Mouse (Mus musculus): Measurements from ENCODE around the gene BC035044. TPM values are rescaled to one million over a fixed set of nuclear protein-coding genes. Genes with fewer than 3 reads are reported as not detected.
"Not testable (repeated sequence)": the region's sequence is repeated elsewhere in the genome, so short reads cannot be mapped to it uniquely, and the experiment has no call there.

BC035044 gene
- polyA plus RNA-seq, 1 experiment from 2014 or later, result 11.9 TPM

- Histone ChIP-seq H3K27ac (ENCODE audit: low read depth) (no peak overlapping the region), H3K27me3 (ENCODE audit: insufficient read depth, low read length) (no peaks in the 10 kb centered on the region), H3K4me2 (ENCODE audit: low read depth, low read length) (peak overlapping the region; percentile 76), H3K36me3 (replicated peaks; ENCODE audit: insufficient read depth, low read length) (no peaks in the 10 kb centered on the region), H3K4me1 (ENCODE audit: insufficient read depth) (peaks cover 6% of the 10 kb centered on the region), H3K9me3 (ENCODE audit: low read length) (no peaks in the 10 kb centered on the region), H3K4me3 (ENCODE audit: low read depth, low read length) (peak overlapping the region; percentile 45), H3K9ac (replicated peaks) (peak overlapping the region; percentile 50; the same call in 1 of the 2 replicates)
- WGBS (ENCODE audit: insufficient replicate concordance), result 7% methylated on average over 26 of the region's 26 CpGs
- TF ChIP-seq EP300 (IDR thresholded peaks at IDR 0.05; ENCODE audit: low read depth) (peak; percentile 41; the same call in 1 of the 2 replicates), CTCF (IDR thresholded peaks at IDR 0.05; ENCODE audit: low read depth) (peak; percentile 100)
- ATAC-seq, result peak; percentile 86
- DNase-seq, result peak; percentile 97
Measured at GRCm38 (mm10) chr6:128802999-128803857, 87.7 kb downstream of the BC035044 start.

GRCm38 (mm10) chr6:128802557-128802956 is 88.4 kb downstream of the BC035044 start:
- ATAC-seq (peak; percentile 10), DNase-seq (no peak)
- H3K4me2 ChIP-seq (ENCODE audit: low read depth, low read length), result peak overlapping the region; percentile 76
- peak overlapping the region; percentile 50; the same call in 1 of the 2 replicates for H3K9ac ChIP-seq (replicated peaks)
- H3K9me3 ChIP-seq (ENCODE audit: low read length), result no peaks in the 10 kb centered on the region
- H3K27ac ChIP-seq (ENCODE audit: low read depth), result no peak overlapping the region
- no peaks in the 10 kb centered on the region for H3K36me3 ChIP-seq (replicated peaks; ENCODE audit: insufficient read depth, low read length)
- H3K4me1 ChIP-seq (ENCODE audit: insufficient read depth), result peaks cover 13% of the 10 kb centered on the region
- 18% methylated on average over 10 of the region's 10 CpGs for WGBS (ENCODE audit: insufficient replicate concordance)
- peak overlapping the region; percentile 45 for H3K4me3 ChIP-seq (ENCODE audit: low read depth, low read length)
- no peaks in the 10 kb centered on the region for H3K27me3 ChIP-seq (ENCODE audit: insufficient read depth, low read length)
- TF ChIP-seq CTCF (IDR thresholded peaks at IDR 0.05; ENCODE audit: low read depth), result no peak
- TF ChIP-seq EP300 (IDR thresholded peaks at IDR 0.05; ENCODE audit: low read depth), result no peak

- H3K4me3 ChIP-seq (ENCODE audit: low read depth, low read length); H3K4me2 ChIP-seq (ENCODE audit: low read depth, low read length); H3K27ac ChIP-seq (ENCODE audit: low read depth); ATAC-seq; H3K9ac ChIP-seq (replicated peaks); H3K9me3 ChIP-seq (ENCODE audit: low read length); DNase-seq; H3K36me3 ChIP-seq (replicated peaks; ENCODE audit: insufficient read depth, low read length); H3K27me3 ChIP-seq (ENCODE audit: insufficient read depth, low read length): not testable (repeated sequence)
- WGBS (ENCODE audit: insufficient replicate concordance), result 79% methylated on average over 5 of the region's 5 CpGs
- H3K4me1 ChIP-seq (ENCODE audit: insufficient read depth), result peaks cover 15% of the 10 kb centered on the region
Measured at GRCm38 (mm10) chr6:128800696-128801095, 90.2 kb downstream of the BC035044 start.

GRCm38 (mm10) chr6:128799896-128800270 is 91.0 kb downstream of the BC035044 start:
- H3K9me3 ChIP-seq (ENCODE audit: low read length), result no peaks in the 10 kb centered on the region
- H3K4me1 ChIP-seq (ENCODE audit: insufficient read depth), result peaks cover 15% of the 10 kb centered on the region
- H3K27ac ChIP-seq (ENCODE audit: low read depth), result no peak overlapping the region
- H3K4me2 ChIP-seq (ENCODE audit: low read depth, low read length), result peak overlapping the region; percentile 74
- H3K36me3 ChIP-seq (replicated peaks; ENCODE audit: insufficient read depth, low read length), result no peaks in the 10 kb centered on the region
- 19% methylated on average over 7 of the region's 7 CpGs for WGBS (ENCODE audit: insufficient replicate concordance)
- ATAC-seq, result no peak
- TF ChIP-seq EP300 (IDR thresholded peaks at IDR 0.05; ENCODE audit: low read depth) (no peak), CTCF (IDR thresholded peaks at IDR 0.05; ENCODE audit: low read depth) (no peak)
- H3K9ac ChIP-seq (replicated peaks), result peak overlapping the region; percentile 74
- DNase-seq, result no peak
- H3K27me3 ChIP-seq (ENCODE audit: insufficient read depth, low read length), result no peaks in the 10 kb centered on the region
- H3K4me3 ChIP-seq (ENCODE audit: low read depth, low read length), result peak overlapping the region; percentile 67

- peak; percentile 73 for ATAC-seq
- WGBS (ENCODE audit: insufficient replicate concordance), result under 1% methylated on average over 49 of the region's 49 CpGs
- not testable (repeated sequence) for H3K27me3 ChIP-seq (ENCODE audit: insufficient read depth, low read length); H3K9me3 ChIP-seq (ENCODE audit: low read length); H3K36me3 ChIP-seq (replicated peaks; ENCODE audit: insufficient read depth, low read length)
- peak; percentile 90 for TF ChIP-seq CTCF (IDR thresholded peaks at IDR 0.05; ENCODE audit: low read depth)
- DNase-seq, result peak; percentile 94
- Histone ChIP-seq H3K4me2 (ENCODE audit: low read depth, low read length) (peak overlapping the region; percentile 74), H3K4me3 (ENCODE audit: low read depth, low read length) (peak overlapping the region; percentile 67), H3K4me1 (ENCODE audit: insufficient read depth) (peaks cover 15% of the 10 kb centered on the region), H3K9ac (replicated peaks) (peak overlapping the region; percentile 74), H3K27ac (ENCODE audit: low read depth) (peak overlapping the region; percentile 92)
Measured at GRCm38 (mm10) chr6:128799144-128799895, 91.6 kb downstream of the BC035044 start.

Small RNAs within 50 kb of the gene (microRNA-seq; reads per million reads assigned to microRNA genes)
- gene Gm27336, result not detected

Other genes with a start within 250 kb of the BC035044 start
- gene Clec2h, start 228.7 kb downstream of the BC035044 start, polyA plus RNA-seq (2015; fragmentation: Nextera tagmentation; extraction: Ambion mirVana), result 0.33 and 0.46 TPM in 2 replicates
- not detected in 2 replicates for gene Klrb1, start 168.1 kb downstream of the BC035044 start, polyA plus RNA-seq (2015; fragmentation: Nextera tagmentation; extraction: Ambion mirVana)
- gene Klrb1c, start 101.9 kb downstream of the BC035044 start, polyA plus RNA-seq (2015; fragmentation: Nextera tagmentation; extraction: Ambion mirVana), result 0.64 and 1.1 TPM in 2 replicates
- gene Gm44511, start 64.8 kb downstream of the BC035044 start, polyA plus RNA-seq (2015; fragmentation: Nextera tagmentation; extraction: Ambion mirVana), result not detected in 2 replicates
- gene Klrb1b, start 64.8 kb downstream of the BC035044 start, polyA plus RNA-seq (2015; fragmentation: Nextera tagmentation; extraction: Ambion mirVana), result 0.32 and 0.39 TPM in 2 replicates
- gene Clec2i, start 3.5 kb downstream of the BC035044 start, polyA plus RNA-seq (2015; fragmentation: Nextera tagmentation; extraction: Ambion mirVana), result 0.11 and 0.27 TPM in 2 replicates
- not detected in 2 replicates for gene Clec2g, start 43.3 kb upstream of the BC035044 start, polyA plus RNA-seq (2015; fragmentation: Nextera tagmentation; extraction: Ambion mirVana)
- 0.27 and 0.59 TPM in 2 replicates for gene Klrb1f, start 154.8 kb upstream of the BC035044 start, polyA plus RNA-seq (2015; fragmentation: Nextera tagmentation; extraction: Ambion mirVana)
- gene Clec2e, start 209.8 kb upstream of the BC035044 start, polyA plus RNA-seq (2015; fragmentation: Nextera tagmentation; extraction: Ambion mirVana), result not detected in 2 replicates

All from liver, postnatal 0 days (tissue).